Mouse (Mus musculus) liver, postnatal 0 days (tissue): ENCODE results near the gene Gprc5a.

Experiments used
- CTCF ChIP-seq: sonication (generic); IDR thresholded peaks from 2 replicates; pipeline ENCODE4 v1.5.1; 2016; ENCODE audit warnings: antibody characterized with exemption, low read depth
- EP300 ChIP-seq: IDR thresholded peaks from 2 replicates; pipeline ENCODE4 v1.6.1; 2016; ENCODE audit warnings: antibody characterized with exemption, low read depth, mild to moderate bottlenecking

DNA sequence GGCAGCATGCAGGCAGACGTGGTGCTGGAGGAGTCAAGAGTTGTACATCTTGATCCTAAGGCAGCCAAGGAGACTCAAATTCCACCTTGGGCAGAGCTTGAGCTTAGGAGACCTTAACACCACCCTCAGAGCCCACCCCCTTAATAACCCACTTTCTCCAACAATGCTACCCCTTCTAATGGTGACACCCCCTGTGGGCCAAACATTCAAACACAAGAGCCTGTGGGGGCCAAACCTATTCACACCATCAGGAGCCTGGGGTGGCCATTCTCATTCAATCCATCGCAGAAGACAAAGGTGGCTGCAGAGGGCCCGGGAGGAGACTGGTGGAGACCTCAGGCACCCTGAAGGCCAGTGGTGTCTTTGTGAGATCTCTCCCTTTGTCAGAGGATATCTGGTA lies 23.5 kb upstream of the Gprc5a start:
- TF ChIP-seq EP300 (no peak), CTCF (no peak)
